Mouse (Mus musculus): Measurements from ENCODE around the gene Olfr583. TPM values are rescaled to one million over a fixed set of nuclear protein-coding genes. Genes with fewer than 3 reads are reported as not detected.

Olfr583 gene
- not detected in 2 replicates for polyA plus RNA-seq (2012; rRNA removed)

- WGBS: 93% methylated on average over 1 of the region's 1 CpGs
- H3K36me3 ChIP-seq (ENCODE audit: control insufficient read depth, insufficient read depth, low read length): no peaks in the 10 kb centered on the region
- no peak for DNase-seq
- TF ChIP-seq POLR2A (IDR thresholded peaks at IDR 0.05; ENCODE audit: control insufficient read depth, extremely low read depth, insufficient read depth, low read length, poor library complexity) (no peak), CTCF (IDR thresholded peaks at IDR 0.05; ENCODE audit: borderline replicate concordance, control insufficient read depth, extremely low read depth, insufficient read depth, low read length, poor library complexity) (no peak)
- no peaks in the 10 kb centered on the region for H3K4me1 ChIP-seq (replicated peaks; ENCODE audit: control insufficient read depth, insufficient read depth, low read length)
- H3K27me3 ChIP-seq (ENCODE audit: control insufficient read depth, insufficient read depth, low read length): no peaks in the 10 kb centered on the region
- H3K27ac ChIP-seq (ENCODE audit: control insufficient read depth, insufficient read depth, low read length): no peak within 1 kb of the TSS
- H3K4me3 ChIP-seq (ENCODE audit: control insufficient read depth, insufficient read depth, low read length): no peak within 1 kb of the TSS
Observed at GRCm38 (mm10) chr7:103051000-103051399, at the start of gene Olfr583. TSS of gene Olfr583 (plus strand) at chr7:103051300.

GRCm38 (mm10) chr7:103037724-103038123 lies 13.4 kb upstream of the Olfr583 start, which contains the start of gene Olfr582:
TSS of gene Olfr582 (plus strand) at chr7:103038024.
- no peak within 1 kb of the TSS for H3K4me3 ChIP-seq (ENCODE audit: control insufficient read depth, insufficient read depth, low read length)
- H3K27me3 ChIP-seq (ENCODE audit: control insufficient read depth, insufficient read depth, low read length): no peaks in the 10 kb centered on the region
- TF ChIP-seq CTCF (IDR thresholded peaks at IDR 0.05; ENCODE audit: borderline replicate concordance, control insufficient read depth, extremely low read depth, insufficient read depth, low read length, poor library complexity) (no peak), POLR2A (IDR thresholded peaks at IDR 0.05; ENCODE audit: control insufficient read depth, extremely low read depth, insufficient read depth, low read length, poor library complexity) (no peak)
- H3K4me1 ChIP-seq (replicated peaks; ENCODE audit: control insufficient read depth, insufficient read depth, low read length): no peaks in the 10 kb centered on the region
- H3K27ac ChIP-seq (ENCODE audit: control insufficient read depth, insufficient read depth, low read length): no peak within 1 kb of the TSS
- H3K36me3 ChIP-seq (ENCODE audit: control insufficient read depth, insufficient read depth, low read length): no peaks in the 10 kb centered on the region
- DNase-seq: no peak

- H3K36me3 ChIP-seq (ENCODE audit: control insufficient read depth, insufficient read depth, low read length): no peaks in the 10 kb centered on the region
- no peak for DNase-seq
- TF ChIP-seq CTCF (IDR thresholded peaks at IDR 0.05; ENCODE audit: borderline replicate concordance, control insufficient read depth, extremely low read depth, insufficient read depth, low read length, poor library complexity) (no peak), POLR2A (IDR thresholded peaks at IDR 0.05; ENCODE audit: control insufficient read depth, extremely low read depth, insufficient read depth, low read length, poor library complexity) (no peak)
- no peaks in the 10 kb centered on the region for H3K27me3 ChIP-seq (ENCODE audit: control insufficient read depth, insufficient read depth, low read length)
- H3K27ac ChIP-seq (ENCODE audit: control insufficient read depth, insufficient read depth, low read length): no peak within 1 kb of the TSS
- no peak within 1 kb of the TSS for H3K4me3 ChIP-seq (ENCODE audit: control insufficient read depth, insufficient read depth, low read length)
- no peaks in the 10 kb centered on the region for H3K4me1 ChIP-seq (replicated peaks; ENCODE audit: control insufficient read depth, insufficient read depth, low read length)
- 90% methylated on average over 1 of the region's 1 CpGs for WGBS
Observed at GRCm38 (mm10) chr7:103081585-103081984, 30.5 kb downstream of the Olfr583 start, which contains the start of gene Olfr584. TSS of gene Olfr584 (plus strand) at chr7:103081885.

- TF ChIP-seq POLR2A (IDR thresholded peaks at IDR 0.05; ENCODE audit: control insufficient read depth, extremely low read depth, insufficient read depth, low read length, poor library complexity) (no peak), CTCF (IDR thresholded peaks at IDR 0.05; ENCODE audit: borderline replicate concordance, control insufficient read depth, extremely low read depth, insufficient read depth, low read length, poor library complexity) (no peak)
- Histone ChIP-seq H3K27me3 (ENCODE audit: control insufficient read depth, insufficient read depth, low read length) (no peaks in the 10 kb centered on the region), H3K27ac (ENCODE audit: control insufficient read depth, insufficient read depth, low read length) (no peak within 1 kb of the TSS), H3K4me1 (replicated peaks; ENCODE audit: control insufficient read depth, insufficient read depth, low read length) (no peaks in the 10 kb centered on the region), H3K4me3 (ENCODE audit: control insufficient read depth, insufficient read depth, low read length) (no peak within 1 kb of the TSS), H3K36me3 (ENCODE audit: control insufficient read depth, insufficient read depth, low read length) (no peaks in the 10 kb centered on the region)
- no peak for DNase-seq
- 95% methylated on average over 1 of the region's 1 CpGs for WGBS
Observed at GRCm38 (mm10) chr7:103097420-103097819, 46.3 kb downstream of the Olfr583 start, which contains the start of gene Olfr585. TSS of gene Olfr585 (plus strand) at chr7:103097720.

Other genes starting within 250 kb of the Olfr583 start
- gene Olfr564, start 247.8 kb upstream of the Olfr583 start, polyA plus RNA-seq (2012; rRNA removed): not detected in 2 replicates
- gene Olfr566, start 192.5 kb upstream of the Olfr583 start, polyA plus RNA-seq (2012; rRNA removed): not detected in 2 replicates
- gene Olfr568, start 174.2 kb upstream of the Olfr583 start, polyA plus RNA-seq (2012; rRNA removed): not detected in 2 replicates
- gene Olfr569, start 160.4 kb upstream of the Olfr583 start, polyA plus RNA-seq (2012; rRNA removed): not detected in 2 replicates
- gene Olfr570, start 156.7 kb upstream of the Olfr583 start, polyA plus RNA-seq (2012; rRNA removed): not detected in 2 replicates
- not detected in 2 replicates for gene Olfr571, start 133.8 kb upstream of the Olfr583 start, polyA plus RNA-seq (2012; rRNA removed)
- not detected in 2 replicates for gene Olfr572, start 126.9 kb upstream of the Olfr583 start, polyA plus RNA-seq (2012; rRNA removed)
- gene Olfr573-ps1, start 108.7 kb upstream of the Olfr583 start, polyA plus RNA-seq (2012; rRNA removed): not detected in 2 replicates
- not detected in 2 replicates for gene Olfr574, start 102.8 kb upstream of the Olfr583 start, polyA plus RNA-seq (2012; rRNA removed)
- not detected in 2 replicates for gene Olfr575, start 92.5 kb upstream of the Olfr583 start, polyA plus RNA-seq (2012; rRNA removed)
- gene Olfr576, start 88.6 kb upstream of the Olfr583 start, polyA plus RNA-seq (2012; rRNA removed): not detected in 2 replicates
- gene Olfr577, start 75.4 kb upstream of the Olfr583 start, polyA plus RNA-seq (2012; rRNA removed): not detected in 2 replicates
- gene Olfr578, start 62.0 kb upstream of the Olfr583 start, polyA plus RNA-seq (2012; rRNA removed): not detected in 2 replicates
- not detected in 2 replicates for gene Olfr582, start 13.3 kb upstream of the Olfr583 start, polyA plus RNA-seq (2012; rRNA removed)
- not detected in 2 replicates for gene Olfr584, start 30.6 kb downstream of the Olfr583 start, polyA plus RNA-seq (2012; rRNA removed)
- not detected in 2 replicates for gene Olfr585, start 46.4 kb downstream of the Olfr583 start, polyA plus RNA-seq (2012; rRNA removed)
- gene Olfr586, start 74.3 kb downstream of the Olfr583 start, polyA plus RNA-seq (2012; rRNA removed): not detected in 2 replicates
- gene Olfr588-ps1, start 89.6 kb downstream of the Olfr583 start, polyA plus RNA-seq (2012; rRNA removed): not detected in 2 replicates
- not detected in 2 replicates for gene Olfr589, start 105.1 kb downstream of the Olfr583 start, polyA plus RNA-seq (2012; rRNA removed)
- gene Olfr591, start 127.0 kb downstream of the Olfr583 start, polyA plus RNA-seq (2012; rRNA removed): not detected in 2 replicates
- not detected in 2 replicates for gene Olfr592, start 133.5 kb downstream of the Olfr583 start, polyA plus RNA-seq (2012; rRNA removed)
- gene Olfr593, start 160.6 kb downstream of the Olfr583 start, polyA plus RNA-seq (2012; rRNA removed): not detected in 2 replicates
- gene Olfr594, start 165.7 kb downstream of the Olfr583 start, polyA plus RNA-seq (2012; rRNA removed): not detected in 2 replicates
- gene Usp17ld, start 201.2 kb downstream of the Olfr583 start, polyA plus RNA-seq (2012; rRNA removed): not detected in 2 replicates